ENCODE assay signal across 8 mouse cellular contexts in the genomic region with DNA sequence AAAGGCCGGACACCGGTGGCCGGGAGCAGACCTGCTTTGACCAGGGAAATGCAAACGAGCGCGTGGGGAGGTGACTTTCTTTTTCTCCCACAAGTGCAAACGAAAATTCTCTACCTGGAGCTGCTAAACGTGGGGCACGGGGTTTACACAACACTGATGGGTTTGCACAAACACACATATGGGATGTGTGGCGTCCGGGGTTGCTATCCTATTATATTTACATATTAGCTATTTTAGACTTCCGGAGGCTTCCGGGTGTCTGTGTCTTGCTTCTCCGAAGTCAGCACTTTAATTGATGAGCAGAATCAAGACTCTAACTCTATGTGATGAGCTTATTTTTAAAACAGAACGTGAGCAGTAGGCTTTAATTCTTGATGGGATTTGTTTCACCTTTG. TPM values are rescaled to one million over a fixed set of nuclear protein-coding genes. Genes with fewer than 3 reads are reported as not detected.
DNase-seq lines count a peak whose midpoint lies in the region; ATAC-seq and TF ChIP-seq lines count a peak whose summit lies in the region.

No protein-coding gene starts in this region.

- peak overlapping the region; percentile 84 for H3K27ac ChIP-seq in layer of hippocampus, adult 2 months
- no peak overlapping the region for H3K27ac ChIP-seq in embryonic facial prominence, embryonic 11.5 days (replicated peaks; ENCODE audit: low read depth, low read length)
- H3K27ac ChIP-seq in limb, embryonic 10.5 days, result peak overlapping the region; percentile 80
- H3K27ac ChIP-seq in neural tube, embryonic 12.5 days, result no peak overlapping the region

- H3K4me1 ChIP-seq in embryonic facial prominence, embryonic 11.5 days (ENCODE audit: control insufficient read depth, insufficient read depth, low read length), result no peaks in the 10 kb centered on the region
- H3K4me1 ChIP-seq in limb, embryonic 10.5 days, result peaks cover 15% of the 10 kb centered on the region
- 0 out of 2 replicates have a peak, but pooled peaks cover 5% of the 10 kb centered on the region for H3K4me1 ChIP-seq in neural tube, embryonic 12.5 days

- H3K9ac ChIP-seq in embryonic facial prominence, embryonic 11.5 days (replicated peaks; ENCODE audit: low read length), result peak overlapping the region; percentile 41; the same call in 1 of the 2 replicates
- H3K9ac ChIP-seq in neural tube, embryonic 12.5 days, result 0 out of 2 replicates have a peak overlapping the region, but pooled peaks have one; percentile 61

- no peak for DNase-seq in layer of hippocampus, adult 2 months (ENCODE audit: low spot score in 2 of 2)
- no peak for DNase-seq in layer of hippocampus, adult 11-12 months (ENCODE audit: low spot score)
- no peak for DNase-seq in embryonic facial prominence, embryonic 11.5 days (ENCODE audit: low spot score)
- DNase-seq in limb, embryonic 10.5 days (ENCODE audit: low spot score), result no peak
- DNase-seq in layer of hippocampus, adult 9-11 months, result no peak
- no peak for DNase-seq in right cerebral cortex, postnatal 14 days
- DNase-seq in yolk sac, embryonic 10.5 days (ENCODE audit: low spot score), result no peak

- peak overlapping the region; percentile 72 for H3K4me3 ChIP-seq in layer of hippocampus, adult 2 months
- peak overlapping the region; percentile 63 for H3K4me3 ChIP-seq in embryonic facial prominence, embryonic 11.5 days (ENCODE audit: low read depth, low read length)
- peak overlapping the region; percentile 75 for H3K4me3 ChIP-seq in limb, embryonic 10.5 days
- H3K4me3 ChIP-seq in neural tube, embryonic 12.5 days, result peak overlapping the region; percentile 65

- H3K36me3 ChIP-seq in embryonic facial prominence, embryonic 11.5 days (replicated peaks; ENCODE audit: control insufficient read depth, insufficient read depth, low read depth, low read length), result no peaks in the 10 kb centered on the region
- H3K36me3 ChIP-seq in limb, embryonic 10.5 days, result no peaks in the 10 kb centered on the region
- H3K36me3 ChIP-seq in neural tube, embryonic 12.5 days, result no peaks in the 10 kb centered on the region

- H3K27me3 ChIP-seq in embryonic facial prominence, embryonic 11.5 days (ENCODE audit: control insufficient read depth, insufficient read depth, low read length), result peaks cover 3% of the 10 kb centered on the region; the same call in 1 of the 2 replicates
- peaks cover 42% of the 10 kb centered on the region for H3K27me3 ChIP-seq in limb, embryonic 10.5 days (ENCODE audit: low read depth, poor library complexity, severe bottlenecking)
- peaks cover 20% of the 10 kb centered on the region for H3K27me3 ChIP-seq in neural tube, embryonic 12.5 days (replicated peaks)

- no peak for ATAC-seq in embryonic facial prominence, embryonic 11.5 days (replicated peaks; ENCODE audit: insufficient number of reproducible peaks, low FRiP score, low TSS enrichment, low read depth)
- ATAC-seq in neural tube, embryonic 12.5 days (ENCODE audit: low FRiP score, low read depth), result 0 out of 2 replicates have a peak, but pooled peaks have one; percentile 10

- TF ChIP-seq CTCF in layer of hippocampus, adult 2 months (conservative IDR thresholded peaks at IDR 0.05), result no peak

- peak overlapping the region; percentile 98 for H3K4me2 ChIP-seq in embryonic facial prominence, embryonic 11.5 days (ENCODE audit: low read depth, low read length)
- H3K4me2 ChIP-seq in neural tube, embryonic 12.5 days (replicated peaks), result peak overlapping the region; percentile 100

- 10% methylated on average over 15 of the region's 15 CpGs for WGBS in embryonic facial prominence, embryonic 11.5 days
- 17% methylated on average over 15 of the region's 15 CpGs for WGBS in limb, embryonic 10.5 days
- 16% methylated on average over 15 of the region's 15 CpGs for WGBS in neural tube, embryonic 12.5 days

- H3K9me3 ChIP-seq in embryonic facial prominence, embryonic 11.5 days (replicated peaks; ENCODE audit: control insufficient read depth, low read length), result no peaks in the 10 kb centered on the region
- no peaks in the 10 kb centered on the region for H3K9me3 ChIP-seq in limb, embryonic 10.5 days (replicated peaks)
- H3K9me3 ChIP-seq in neural tube, embryonic 12.5 days, result no peaks in the 10 kb centered on the region

RNA-seq across cellular contexts. Expression of gene Enpp1, which starts 0.4 kb away (rescaled TPM):
- 1 to 10 TPM; 2.7 to 4.1 TPM for total RNA-seq in layer of hippocampus, adult 2 months (2021)
- polyA plus RNA-seq in embryonic facial prominence, embryonic 11.5 days (2014; fragmentation: Nextera tagmentation; extraction: Ambion mirVana), result 0.68 and 1.4 TPM in 2 replicates
- 0.60 and 1.1 TPM in 2 replicates for polyA plus RNA-seq in limb, embryonic 10.5 days (2016; fragmentation: Nextera tagmentation; extraction: Ambion mirVana)
- 2.0 and 2.1 TPM in 2 replicates for polyA plus RNA-seq in neural tube, embryonic 12.5 days (2016; fragmentation: Nextera tagmentation; extraction: Ambion mirVana)

Comparison
In these comparisons a context has a peak if more than half of its experiments do, and no peak if none do; other contexts are left out.
1. H3K27ac ChIP-seq: peak in layer of hippocampus, adult 2 months (single experiment) and limb, embryonic 10.5 days (single experiment); none in embryonic facial prominence, embryonic 11.5 days (single experiment) and neural tube, embryonic 12.5 days (single experiment).
2. Peak in every context shown above with its lines, with median percentiles within 50 percentile points of each other: H3K4me3 ChIP-seq.